Mouse (Mus musculus) limb, embryonic 12.5 days (tissue): ENCODE data around the gene Ssbp3. TPM values are rescaled to one million over a fixed set of nuclear protein-coding genes. Genes with fewer than 3 reads are reported as not detected.

Source experiments
- ATAC-seq: fragments of 200-750 bp; cut with Nextera tagmentation; 2 replicates; pipeline ENCODE4 v1.8.0; 2017; ENCODE audit warnings: low read depth, moderate TSS enrichment; ENCODE audit not compliant: insufficient number of reproducible peaks, insufficient read depth, low FRiP score, low TSS enrichment
- H3K27ac ChIP-seq: fragments of 300-500 bp; sonication (generic); 2 replicates; pipeline ENCODE4 v1.5.1; 2016; ENCODE audit warnings: mild to moderate bottlenecking, moderate library complexity
- H3K27me3 ChIP-seq: fragments of 300-500 bp; sonication (generic); 2 replicates; pipeline ENCODE4 v1.6.1; 2016; ENCODE audit warnings: mild to moderate bottlenecking, moderate library complexity
- H3K36me3 ChIP-seq: fragments of 300-500 bp; sonication (generic); 2 replicates; pipeline ENCODE4 v1.6.1; 2016; ENCODE audit warnings: mild to moderate bottlenecking, moderate library complexity
- H3K4me1 ChIP-seq: fragments of 300-500 bp; sonication (generic); replicated peaks from 2 replicates; pipeline ENCODE4 v1.6.1; 2016
- H3K4me2 ChIP-seq: fragments of 300-500 bp; sonication (generic); 2 replicates; pipeline ENCODE4 v1.6.1; 2016; ENCODE audit warnings: mild to moderate bottlenecking, moderate library complexity
- H3K4me3 ChIP-seq: fragments of 300-500 bp; sonication (generic); replicated peaks from 2 replicates; pipeline ENCODE4 v1.5.1; 2016; ENCODE audit warnings: mild to moderate bottlenecking
- H3K9ac ChIP-seq: fragments of 300-500 bp; sonication (generic); replicated peaks from 2 replicates; pipeline ENCODE4 v1.6.1; 2016; ENCODE audit warnings: mild to moderate bottlenecking, moderate library complexity
- H3K9me3 ChIP-seq: fragments of 300-500 bp; sonication (generic); 2 replicates; pipeline ENCODE4 v1.6.1; 2016; ENCODE audit warnings: mild to moderate bottlenecking, moderate library complexity
- WGBS: fragments of 180-500 bp; shearing (Covaris S2); methylation state at CpG from one replicate; pipeline ENCODE4 v1.1.7; 2016; 5-methylcytosine and 5-hydroxymethylcytosine counted together
- polyA plus RNA-seq: library from polyadenylated mRNA; unstranded; fragments of >200 nt; fragmentation: Nextera tagmentation; extraction: Ambion mirVana; gene quantifications from 2 replicates; pipeline ENCODE4 v1.2.1, GENCODE M21; 2016

The Ssbp3 gene
- polyA plus RNA-seq, 1 experiment from 2014 or later, result 295 TPM

DNA sequence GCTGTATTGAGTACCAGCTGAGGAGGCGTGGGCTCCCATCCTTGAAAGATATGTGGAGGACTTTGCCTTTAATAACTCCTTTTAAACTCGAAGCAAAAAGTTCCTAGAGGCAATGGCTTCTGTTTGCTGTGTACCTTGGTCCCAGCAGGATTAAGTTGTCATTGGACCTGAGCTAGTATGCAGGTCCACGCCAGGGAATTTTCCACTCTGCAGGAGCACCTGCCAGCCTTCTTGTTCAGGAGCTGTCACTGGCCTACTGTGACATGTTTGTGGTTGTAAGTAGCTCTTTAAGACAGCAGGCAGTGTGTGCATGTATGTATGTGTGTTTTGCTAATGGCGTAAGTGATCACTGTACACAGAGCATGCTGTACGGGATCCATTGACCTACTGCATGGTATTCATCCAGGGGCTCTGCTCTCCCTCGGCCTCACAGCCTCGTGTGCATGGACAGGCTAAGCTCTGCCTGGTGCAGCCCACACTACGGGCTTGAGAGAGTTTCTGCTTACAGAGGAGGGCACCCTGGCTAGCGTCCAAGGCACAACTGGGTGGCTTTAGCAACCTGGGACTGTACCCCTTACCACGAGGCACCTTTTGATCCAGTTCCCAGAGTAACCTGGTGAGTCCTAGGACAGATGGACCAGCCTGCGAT is 92.1 kb downstream of the Ssbp3 start:
- Histone ChIP-seq H3K27me3 (no peaks in the 10 kb centered on the region), H3K4me1 (peaks cover 74% of the 10 kb centered on the region), H3K9me3 (no peaks in the 10 kb centered on the region), H3K4me3 (no peak overlapping the region), H3K36me3 (peaks cover 32% of the 10 kb centered on the region), H3K27ac (peak overlapping the region; percentile 13), H3K9ac (no peak overlapping the region), H3K4me2 (no peak overlapping the region)
- 78% methylated on average over 11 of the region's 11 CpGs for WGBS
- no peak for ATAC-seq

- H3K27ac ChIP-seq, result no peak overlapping the region
- no peaks in the 10 kb centered on the region for H3K9me3 ChIP-seq
- H3K27me3 ChIP-seq, result no peaks in the 10 kb centered on the region
- WGBS, result 67% methylated on average over 2 of the region's 2 CpGs
- H3K4me3 ChIP-seq, result no peak overlapping the region
- ATAC-seq, result no peak
- H3K9ac ChIP-seq, result no peak overlapping the region
- H3K4me2 ChIP-seq, result no peak overlapping the region
- peaks cover 73% of the 10 kb centered on the region for H3K4me1 ChIP-seq
- peaks cover 28% of the 10 kb centered on the region for H3K36me3 ChIP-seq
Observed at GRCm38 (mm10) chr4:107003199-107003598, 92.7 kb downstream of the Ssbp3 start.

DNA sequence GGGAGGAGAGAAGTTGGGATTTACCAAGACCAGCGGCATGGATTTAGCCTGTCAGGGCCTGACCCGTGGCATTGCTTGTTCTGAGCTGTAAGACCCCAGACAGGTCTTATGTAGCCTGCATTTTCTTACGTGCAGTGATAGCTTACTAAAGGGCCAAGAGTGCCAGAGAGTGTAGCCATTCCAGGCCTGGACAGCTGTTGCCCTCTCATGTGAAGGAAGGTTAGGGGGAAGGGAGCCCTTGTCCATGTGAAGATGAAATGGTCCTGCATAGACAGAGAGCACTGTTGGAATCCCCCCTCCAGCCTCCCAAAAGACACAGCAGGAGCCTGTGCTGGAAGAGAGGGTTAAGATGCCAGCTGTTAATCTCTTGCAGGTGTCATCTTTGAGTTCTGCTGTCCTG is 93.3 kb downstream of the Ssbp3 start:
- H3K4me1 ChIP-seq, result peaks cover 73% of the 10 kb centered on the region
- WGBS, result 88% methylated on average over 3 of the region's 3 CpGs

DNA sequence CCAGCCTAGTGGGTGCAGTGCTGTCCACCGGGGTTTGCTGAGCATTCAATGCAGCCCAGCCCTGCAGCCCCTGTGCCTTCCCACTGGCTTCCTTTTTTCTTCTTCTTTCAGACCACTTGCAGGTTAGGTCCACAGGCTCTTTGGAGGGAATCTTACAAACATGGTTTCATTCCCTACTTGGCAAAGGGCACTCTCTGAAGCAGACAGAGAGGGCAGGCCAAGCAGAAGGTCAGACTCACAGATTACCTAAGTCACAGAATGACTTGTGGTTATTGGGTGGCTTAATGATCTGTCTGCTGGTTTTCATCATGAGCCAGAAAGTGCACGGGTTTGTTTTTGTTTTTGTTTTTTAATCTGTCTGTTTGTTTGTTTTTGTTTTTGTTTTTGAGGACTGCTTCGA is 93.8 kb downstream of the Ssbp3 start:
- peaks cover 67% of the 10 kb centered on the region for H3K4me1 ChIP-seq
- no peak overlapping the region for H3K27ac ChIP-seq
- no peak overlapping the region for H3K4me3 ChIP-seq
- 79% methylated on average over 3 of the region's 3 CpGs for WGBS
- no peaks in the 10 kb centered on the region for H3K27me3 ChIP-seq
- H3K4me2 ChIP-seq, result no peak overlapping the region
- H3K36me3 ChIP-seq, result peaks cover 37% of the 10 kb centered on the region
- no peaks in the 10 kb centered on the region for H3K9me3 ChIP-seq
- H3K9ac ChIP-seq, result no peak overlapping the region
- ATAC-seq, result no peak

More for the DNA sequence above, 93.3 kb downstream of the Ssbp3 start:
- Histone ChIP-seq H3K4me2 (no peak overlapping the region), H3K27me3 (no peaks in the 10 kb centered on the region), H3K27ac (no peak overlapping the region), H3K9me3 (no peaks in the 10 kb centered on the region), H3K9ac (no peak overlapping the region), H3K4me3 (no peak overlapping the region), H3K36me3 (peaks cover 31% of the 10 kb centered on the region)
- ATAC-seq, result no peak

DNA sequence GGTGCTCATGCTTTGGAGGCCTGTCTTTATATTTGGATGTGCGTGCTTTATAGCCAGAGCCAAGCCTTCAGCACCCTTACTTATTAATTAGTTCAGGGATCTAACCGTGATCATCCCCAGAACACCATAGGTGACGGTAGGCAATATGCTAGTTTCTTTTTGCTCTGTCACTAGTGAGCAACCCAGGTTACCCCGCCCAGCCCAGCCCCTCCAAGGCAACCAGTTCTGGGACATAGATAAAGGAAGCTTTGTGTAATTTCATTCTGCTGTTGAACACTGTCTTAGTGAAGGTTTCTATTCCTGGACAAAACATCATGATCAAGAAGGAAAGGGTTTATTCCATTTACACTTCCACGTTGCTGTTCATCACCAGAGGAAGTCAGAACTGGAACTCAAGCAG is 94.7 kb downstream of the Ssbp3 start:
- H3K4me1 ChIP-seq, result peaks cover 59% of the 10 kb centered on the region

GRCm38 (mm10) chr4:107006229-107006628 is 95.7 kb downstream of the Ssbp3 start:
- H3K9me3 ChIP-seq, result no peaks in the 10 kb centered on the region
- peaks cover 50% of the 10 kb centered on the region for H3K36me3 ChIP-seq
- H3K4me2 ChIP-seq, result no peak overlapping the region
- WGBS, result 49% methylated on average over 4 of the region's 4 CpGs
- no peak overlapping the region; the same call in 1 of the 2 replicates for H3K27ac ChIP-seq
- H3K4me1 ChIP-seq, result peaks cover 49% of the 10 kb centered on the region
- ATAC-seq, result no peak
- H3K9ac ChIP-seq, result no peak overlapping the region
- H3K27me3 ChIP-seq, result no peaks in the 10 kb centered on the region
- no peak overlapping the region for H3K4me3 ChIP-seq

More for the DNA sequence above, 94.7 kb downstream of the Ssbp3 start:
- ATAC-seq, result no peak
- Histone ChIP-seq H3K4me3 (no peak overlapping the region), H3K9me3 (no peaks in the 10 kb centered on the region), H3K4me2 (no peak overlapping the region), H3K27me3 (no peaks in the 10 kb centered on the region), H3K9ac (no peak overlapping the region), H3K27ac (0 out of 2 replicates have a peak overlapping the region, but pooled peaks have one; percentile 4), H3K36me3 (peaks cover 42% of the 10 kb centered on the region)
- WGBS, result 85% methylated on average over 5 of the region's 5 CpGs

DNA sequence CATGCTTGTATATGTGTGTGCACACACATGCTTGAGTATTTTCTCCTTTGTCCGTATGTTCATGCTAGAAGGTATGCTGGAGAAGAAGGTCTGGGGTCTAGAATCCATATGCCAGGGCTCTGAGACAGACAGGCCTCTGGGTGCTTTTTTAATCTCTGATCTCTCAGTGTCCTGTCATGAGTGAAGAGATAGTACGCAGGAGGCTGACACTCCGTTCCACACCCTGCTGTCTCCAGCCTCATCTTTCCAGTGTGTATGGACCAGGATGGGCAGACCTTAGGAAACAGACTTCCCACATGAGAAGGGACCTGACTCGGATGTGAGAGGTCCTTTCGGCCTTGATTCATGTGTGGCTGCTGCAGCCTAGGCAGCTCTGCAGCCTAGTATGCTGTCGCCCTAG is 96.3 kb downstream of the Ssbp3 start:
- WGBS, result 92% methylated on average over 6 of the region's 6 CpGs
- no peaks in the 10 kb centered on the region for H3K27me3 ChIP-seq
- H3K9ac ChIP-seq, result no peak overlapping the region
- peaks cover 49% of the 10 kb centered on the region for H3K4me1 ChIP-seq
- H3K4me2 ChIP-seq, result no peak overlapping the region
- no peak overlapping the region for H3K27ac ChIP-seq
- H3K4me3 ChIP-seq, result no peak overlapping the region
- peaks cover 56% of the 10 kb centered on the region for H3K36me3 ChIP-seq
- no peak for ATAC-seq
- H3K9me3 ChIP-seq, result no peaks in the 10 kb centered on the region

DNA sequence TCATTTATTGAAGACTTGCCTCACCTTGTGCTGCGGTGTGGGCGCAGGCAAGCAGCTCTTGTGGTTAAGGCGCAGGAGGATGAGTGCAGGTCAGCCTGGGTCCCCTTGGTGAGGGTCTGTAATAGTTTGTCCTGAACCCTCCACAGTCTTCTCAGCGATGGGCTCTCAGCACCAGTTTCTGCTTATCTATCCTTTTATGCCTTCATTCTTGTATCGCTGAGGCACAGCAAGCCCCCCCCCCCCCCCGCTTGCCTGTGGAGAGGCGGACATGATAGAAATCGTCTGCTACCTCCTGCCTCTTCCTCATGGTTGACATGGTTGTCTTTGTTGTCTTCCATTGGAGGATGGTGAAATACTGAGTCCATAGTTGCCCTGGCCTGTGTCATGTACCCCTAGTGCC is 96.9 kb downstream of the Ssbp3 start:
- Histone ChIP-seq H3K27me3 (no peaks in the 10 kb centered on the region), H3K4me1 (peaks cover 49% of the 10 kb centered on the region), H3K4me3 (no peak overlapping the region), H3K27ac (no peak overlapping the region), H3K9me3 (no peaks in the 10 kb centered on the region), H3K9ac (no peak overlapping the region), H3K36me3 (peaks cover 62% of the 10 kb centered on the region), H3K4me2 (no peak overlapping the region)
- no peak for ATAC-seq
- 85% methylated on average over 8 of the region's 8 CpGs for WGBS

GRCm38 (mm10) chr4:107008161-107008560 is 97.7 kb downstream of the Ssbp3 start:
- peaks cover 64% of the 10 kb centered on the region for H3K36me3 ChIP-seq
- no peak for ATAC-seq
- peaks cover 49% of the 10 kb centered on the region for H3K4me1 ChIP-seq
- no peak overlapping the region for H3K4me3 ChIP-seq
- H3K9ac ChIP-seq, result no peak overlapping the region
- H3K27ac ChIP-seq, result no peak overlapping the region
- no peaks in the 10 kb centered on the region for H3K9me3 ChIP-seq
- no peak overlapping the region for H3K4me2 ChIP-seq
- H3K27me3 ChIP-seq, result no peaks in the 10 kb centered on the region
- WGBS, result 88% methylated on average over 2 of the region's 2 CpGs

GRCm38 (mm10) chr4:107009548-107009947 is 99.0 kb downstream of the Ssbp3 start:
- peaks cover 69% of the 10 kb centered on the region for H3K36me3 ChIP-seq
- ATAC-seq, result no peak
- WGBS, result 92% methylated on average over 7 of the region's 7 CpGs
- H3K4me3 ChIP-seq, result no peak overlapping the region
- no peak overlapping the region for H3K4me2 ChIP-seq
- no peak overlapping the region for H3K27ac ChIP-seq
- H3K27me3 ChIP-seq, result no peaks in the 10 kb centered on the region
- H3K4me1 ChIP-seq, result peaks cover 51% of the 10 kb centered on the region
- no peaks in the 10 kb centered on the region for H3K9me3 ChIP-seq
- H3K9ac ChIP-seq, result no peak overlapping the region

DNA sequence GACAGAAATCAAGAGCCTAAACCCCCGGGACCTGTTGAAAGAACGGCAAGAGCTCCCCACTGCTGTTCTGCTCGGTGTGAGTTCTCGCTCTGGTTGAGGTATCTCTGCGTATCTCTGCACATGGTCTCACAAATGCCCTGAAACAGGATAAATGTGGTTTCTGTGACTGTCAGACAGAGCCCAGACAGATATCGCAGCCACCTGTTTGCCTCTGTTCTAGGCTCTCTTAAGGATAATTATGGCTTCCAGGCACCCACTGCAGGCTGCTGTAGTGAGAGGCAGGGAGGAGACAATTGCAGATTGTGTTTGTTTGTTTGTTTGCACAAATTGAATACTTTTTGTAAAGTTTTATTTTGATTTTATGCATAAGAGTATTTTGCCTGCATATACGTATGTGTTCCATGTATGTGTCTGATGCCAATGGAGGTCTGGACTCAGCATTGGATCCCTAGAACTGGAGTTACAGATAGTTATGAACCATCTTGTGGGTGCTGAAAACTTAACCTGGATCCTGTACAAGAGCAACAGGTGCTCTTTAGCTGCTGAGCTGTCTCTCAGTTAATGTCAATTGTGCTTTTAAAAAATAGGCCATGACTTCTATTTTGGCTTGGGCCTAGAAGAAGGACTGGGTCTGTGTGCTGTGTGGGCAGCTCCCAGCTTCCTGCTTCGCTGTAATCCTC is 101.0 kb downstream of the Ssbp3 start:
- Histone ChIP-seq H3K4me3 (no peak overlapping the region), H3K36me3 (peaks cover 70% of the 10 kb centered on the region), H3K4me1 (peaks cover 53% of the 10 kb centered on the region), H3K27me3 (no peaks in the 10 kb centered on the region), H3K9ac (no peak overlapping the region), H3K27ac (0 out of 2 replicates have a peak overlapping the region, but pooled peaks have one; percentile 35), H3K9me3 (no peaks in the 10 kb centered on the region), H3K4me2 (no peak overlapping the region)
- no peak for ATAC-seq
- 87% methylated on average over 8 of the region's 8 CpGs for WGBS
